Mouse (Mus musculus) ES-CJ7 (cell line): Measurements from ENCODE around the gene 1700017B05Rik.
"Not testable (repeated sequence)": the region's sequence is repeated elsewhere in the genome, so short reads cannot be mapped to it uniquely, and the experiment has no call there.

Experiments used
- DNase-seq: peaks from one replicate; pipeline ENCODE4 v3.0.0; 2011; ENCODE audit warnings: low read depth, low spot score

The 1700017B05Rik gene

DNA sequence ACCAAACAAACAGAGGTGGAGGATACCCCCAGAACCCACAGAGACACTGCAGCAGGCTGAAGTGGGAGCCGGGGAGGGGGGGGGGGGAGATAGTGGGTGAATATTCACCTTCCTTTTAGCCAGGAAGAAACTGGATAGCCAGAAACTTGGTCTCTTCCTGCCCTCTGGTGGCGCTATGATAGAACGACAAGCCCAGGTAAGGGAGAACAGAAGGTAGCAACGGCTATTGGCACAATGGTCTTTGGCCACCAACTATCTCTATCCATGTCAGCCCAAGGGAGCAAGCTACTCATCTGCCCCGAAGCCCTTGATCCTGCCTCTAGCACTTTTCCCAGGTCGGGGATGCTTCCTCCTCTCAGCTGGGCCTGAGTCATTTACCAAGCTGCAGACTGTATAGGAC lies 42.1 kb downstream of the 1700017B05Rik start:
- peak; percentile 66 for DNase-seq

DNA sequence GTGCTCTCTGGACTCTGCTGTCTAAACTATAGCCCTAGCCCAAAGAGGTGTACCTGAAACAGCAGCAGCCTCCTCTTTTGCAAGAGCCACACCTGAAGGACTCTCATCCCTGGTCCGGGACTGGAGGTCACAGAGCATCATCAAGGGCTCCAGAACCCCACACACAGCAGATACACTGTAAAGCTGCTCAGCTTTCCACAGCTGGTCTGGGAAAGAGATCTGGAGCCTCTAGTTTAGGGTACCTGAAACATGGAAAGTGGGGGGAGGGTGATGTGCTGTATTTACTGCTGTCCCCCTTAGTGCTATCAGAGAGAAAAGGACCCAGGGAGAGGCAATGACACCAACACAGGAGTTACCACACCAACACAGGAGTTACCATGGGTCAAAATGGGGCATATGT lies 42.9 kb downstream of the 1700017B05Rik start:
- no peak for DNase-seq

GRCm38 (mm10) chr9:57218776-57219175 lies 43.6 kb downstream of the 1700017B05Rik start:
- no peak for DNase-seq

- no peak for DNase-seq
Measured at GRCm38 (mm10) chr9:57217220-57217619, 45.2 kb downstream of the 1700017B05Rik start.

DNA sequence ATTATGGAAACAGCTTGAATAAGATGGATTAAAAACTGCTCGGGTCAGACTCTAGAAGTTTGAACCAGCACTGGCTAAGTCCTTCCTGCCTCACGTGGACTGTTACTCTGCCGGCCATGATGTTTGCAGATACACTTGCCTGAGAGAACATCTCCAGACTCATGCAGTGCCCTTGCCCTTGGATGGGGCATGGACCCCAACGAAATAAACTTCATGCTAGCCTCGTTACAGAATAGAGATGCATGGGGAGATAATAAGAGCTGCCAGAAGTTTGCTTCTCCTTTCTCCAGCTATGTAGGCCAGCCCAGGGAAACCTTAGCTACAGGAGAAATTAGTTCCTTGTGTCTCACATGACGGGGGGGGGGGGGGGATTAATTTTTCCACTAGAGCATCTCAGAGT lies 47.9 kb downstream of the 1700017B05Rik start:
- DNase-seq: no peak

GRCm38 (mm10) chr9:57212448-57213222 lies 49.8 kb downstream of the 1700017B05Rik start:
- DNase-seq: no peak

- peak; percentile 44 for DNase-seq
Measured at GRCm38 (mm10) chr9:57209316-57209715, 53.1 kb downstream of the 1700017B05Rik start.

DNA sequence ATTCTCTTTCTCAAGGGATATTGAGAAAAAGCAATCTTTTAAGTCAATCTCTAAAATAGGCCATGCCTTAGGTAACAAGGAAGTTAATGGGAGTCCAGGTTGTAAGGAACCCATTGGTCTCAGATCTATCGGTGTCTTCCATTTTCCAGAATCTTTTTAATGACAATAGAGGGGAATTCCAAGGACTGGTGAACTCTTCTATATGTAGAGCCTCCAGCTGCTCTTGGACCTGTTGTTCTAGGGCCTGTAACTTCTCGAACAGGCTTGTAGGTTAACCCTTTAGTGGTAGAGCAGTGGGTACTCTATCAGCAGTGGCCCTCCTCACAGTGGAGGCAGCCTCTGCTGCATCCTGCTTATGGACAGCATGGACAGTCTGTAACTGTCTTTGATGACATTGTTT lies 55.5 kb downstream of the 1700017B05Rik start:
- no peak for DNase-seq

GRCm38 (mm10) chr9:57203571-57203970 lies 58.8 kb downstream of the 1700017B05Rik start:
- DNase-seq: not testable (repeated sequence)
